Mouse (Mus musculus): Measurements from ENCODE around the gene Mast4. TPM values are rescaled to one million over a fixed set of nuclear protein-coding genes. Genes with fewer than 3 reads are reported as not detected.

The Mast4 gene
- polyA plus RNA-seq, 1 experiment: 10.4 TPM

DNA sequence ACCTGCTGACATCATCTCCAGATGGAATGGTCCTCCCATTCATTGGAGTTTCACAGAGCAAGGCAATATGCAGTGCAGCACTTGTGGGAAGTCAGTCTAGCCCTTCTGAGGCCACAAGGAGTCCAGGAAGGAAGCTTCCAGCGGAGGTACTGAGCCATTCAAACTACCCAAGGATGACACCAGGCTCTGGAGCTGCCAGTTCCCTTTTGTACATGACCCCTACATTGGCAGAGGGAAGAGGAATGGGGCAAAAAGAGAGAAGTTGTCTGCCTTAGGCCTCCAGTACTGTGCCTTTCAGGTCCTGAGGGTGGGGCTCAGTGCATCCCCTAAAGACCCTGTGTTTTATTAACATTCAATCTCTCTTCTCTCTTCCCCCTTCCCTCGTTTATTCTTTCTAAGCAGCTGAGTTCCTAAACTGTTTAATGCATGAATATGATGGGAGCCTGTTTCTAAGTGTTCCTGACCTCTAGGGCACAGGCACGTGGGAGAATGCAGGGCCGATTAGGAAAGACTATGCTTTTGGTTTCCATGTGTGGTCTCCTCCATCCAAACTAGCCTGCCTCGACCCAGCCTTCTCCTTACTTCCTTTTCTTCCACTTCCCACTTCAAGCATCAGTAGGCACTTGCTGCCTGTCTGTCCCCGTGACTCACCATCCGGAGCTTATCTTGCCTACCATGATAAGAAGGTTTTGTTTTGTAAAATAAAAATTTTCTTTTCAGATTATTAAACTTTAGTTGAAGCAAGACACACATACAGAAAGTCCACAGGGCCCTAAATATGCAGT is 639.0 kb downstream of the Mast4 start:
- no peak for DNase-seq
- TF ChIP-seq CTCF (IDR thresholded peaks at IDR 0.05; ENCODE audit: borderline replicate concordance, control insufficient read depth, extremely low read depth, insufficient read depth, low read length, poor library complexity) (no peak), POLR2A (IDR thresholded peaks at IDR 0.05; ENCODE audit: control insufficient read depth, extremely low read depth, insufficient read depth, low read length, poor library complexity) (no peak)
- Histone ChIP-seq H3K27me3 (ENCODE audit: control insufficient read depth, insufficient read depth, low read length) (no peaks in the 10 kb centered on the region), H3K4me1 (replicated peaks; ENCODE audit: control insufficient read depth, insufficient read depth, low read length) (peaks cover 8% of the 10 kb centered on the region), H3K4me3 (ENCODE audit: control insufficient read depth, insufficient read depth, low read length) (no peak overlapping the region), H3K27ac (ENCODE audit: control insufficient read depth, insufficient read depth, low read length) (no peak overlapping the region), H3K36me3 (ENCODE audit: control insufficient read depth, insufficient read depth, low read length) (no peaks in the 10 kb centered on the region)
- WGBS: 39% methylated on average over 7 of the region's 7 CpGs

DNA sequence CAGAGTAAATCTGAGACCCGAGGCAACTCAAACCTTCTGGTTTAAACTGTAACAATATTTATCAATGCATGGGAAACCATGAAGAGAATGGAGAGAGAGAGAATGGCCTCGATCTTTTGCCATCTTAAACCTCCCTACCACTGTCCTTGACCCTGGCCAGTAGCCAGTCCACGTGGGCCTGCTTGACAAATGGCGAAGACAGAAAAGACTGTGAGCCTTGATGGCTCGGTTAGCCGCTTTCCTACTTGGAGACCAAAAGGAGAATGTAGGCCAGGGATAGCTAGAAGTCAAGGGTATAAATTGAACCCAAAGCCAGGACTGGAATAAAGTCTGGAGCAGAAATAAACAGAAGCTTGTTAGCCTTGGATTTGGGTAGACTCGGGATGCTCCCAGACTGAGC is 640.1 kb downstream of the Mast4 start:
- Histone ChIP-seq H3K4me3 (ENCODE audit: control insufficient read depth, insufficient read depth, low read length) (no peak overlapping the region), H3K27me3 (ENCODE audit: control insufficient read depth, insufficient read depth, low read length) (no peaks in the 10 kb centered on the region), H3K36me3 (ENCODE audit: control insufficient read depth, insufficient read depth, low read length) (no peaks in the 10 kb centered on the region), H3K27ac (ENCODE audit: control insufficient read depth, insufficient read depth, low read length) (no peak overlapping the region), H3K4me1 (replicated peaks; ENCODE audit: control insufficient read depth, insufficient read depth, low read length) (peaks cover 6% of the 10 kb centered on the region; the same call in 1 of the 2 replicates)
- DNase-seq: no peak
- TF ChIP-seq CTCF (IDR thresholded peaks at IDR 0.05; ENCODE audit: borderline replicate concordance, control insufficient read depth, extremely low read depth, insufficient read depth, low read length, poor library complexity): no peak
- no peak for TF ChIP-seq POLR2A (IDR thresholded peaks at IDR 0.05; ENCODE audit: control insufficient read depth, extremely low read depth, insufficient read depth, low read length, poor library complexity)
- WGBS: 67% methylated on average over 7 of the region's 7 CpGs

DNA sequence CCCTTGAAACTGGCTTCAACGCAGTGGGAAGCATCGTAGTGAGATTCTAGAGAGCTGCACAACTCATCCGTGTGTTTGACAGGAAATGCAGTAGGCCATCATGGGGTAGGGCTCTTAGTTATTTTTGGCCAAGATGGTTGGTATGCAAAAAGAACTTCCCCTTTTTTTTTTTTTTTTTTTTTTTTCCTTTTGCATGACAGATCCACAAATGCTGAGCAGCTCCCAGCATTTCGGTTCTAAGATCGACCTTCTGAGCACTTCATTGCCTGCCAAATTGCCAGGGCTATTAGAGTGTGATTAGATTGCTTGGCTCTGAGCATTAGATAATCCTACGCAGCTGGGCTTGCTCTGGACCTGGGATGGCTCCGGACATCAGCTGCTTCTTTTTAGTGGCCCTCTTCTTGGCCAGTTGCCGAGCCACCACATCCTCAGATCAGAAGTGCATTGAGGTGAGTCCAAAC is 640.9 kb downstream of the Mast4 start, which contains the start of gene Cd180:
TSS of gene Cd180 (plus strand) at position 218 of the 461 bp plus-strand sequence.
- Histone ChIP-seq H3K4me1 (replicated peaks; ENCODE audit: control insufficient read depth, insufficient read depth, low read length) (peaks cover 3% of the 10 kb centered on the region; the same call in 1 of the 2 replicates), H3K36me3 (ENCODE audit: control insufficient read depth, insufficient read depth, low read length) (no peaks in the 10 kb centered on the region), H3K4me3 (ENCODE audit: control insufficient read depth, insufficient read depth, low read length) (no peak within 1 kb of the TSS), H3K27me3 (ENCODE audit: control insufficient read depth, insufficient read depth, low read length) (no peaks in the 10 kb centered on the region), H3K27ac (ENCODE audit: control insufficient read depth, insufficient read depth, low read length) (peak within 1 kb of the TSS; percentile 38; the same call in 1 of the 2 replicates)
- no peak for TF ChIP-seq CTCF (IDR thresholded peaks at IDR 0.05; ENCODE audit: borderline replicate concordance, control insufficient read depth, extremely low read depth, insufficient read depth, low read length, poor library complexity)
- TF ChIP-seq POLR2A (IDR thresholded peaks at IDR 0.05; ENCODE audit: control insufficient read depth, extremely low read depth, insufficient read depth, low read length, poor library complexity): no peak
- no peak for DNase-seq
- WGBS: 14% methylated on average over 8 of the region's 8 CpGs

DNA sequence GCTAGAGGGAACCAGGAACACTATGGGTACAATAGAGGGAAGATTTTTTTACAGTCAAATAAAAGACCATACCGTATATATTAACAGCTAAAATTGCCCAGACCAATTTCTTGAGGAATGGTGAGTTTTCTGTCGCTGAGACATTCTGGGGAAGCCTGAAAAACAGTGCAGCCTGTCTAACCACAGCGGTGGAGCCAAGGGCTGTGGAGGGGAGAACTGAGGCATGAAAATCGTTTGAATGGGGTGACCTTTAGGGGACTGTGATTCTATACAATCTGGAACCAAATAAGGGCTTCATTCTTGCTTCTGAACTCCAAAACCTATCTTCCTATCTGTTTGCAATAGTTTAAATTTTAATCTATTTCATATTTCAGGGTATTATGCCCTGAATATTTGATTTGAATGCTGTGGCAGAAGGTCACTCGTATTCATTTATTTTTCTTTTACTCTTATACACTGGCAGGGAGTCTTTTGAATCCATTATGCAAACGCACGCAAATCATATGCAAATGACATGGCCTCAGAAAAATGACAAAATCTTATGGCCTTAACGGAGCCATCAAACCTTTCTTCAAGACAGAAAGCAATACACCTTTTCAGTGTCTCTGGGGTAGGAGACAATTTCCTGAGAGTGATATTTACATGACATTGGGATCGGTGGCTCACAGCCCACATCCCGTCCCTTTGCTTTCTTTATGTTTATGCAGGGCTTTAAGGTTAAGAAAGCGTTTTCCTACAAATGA is 642.7 kb downstream of the Mast4 start:
- Histone ChIP-seq H3K4me3 (ENCODE audit: control insufficient read depth, insufficient read depth, low read length) (no peak overlapping the region), H3K27ac (ENCODE audit: control insufficient read depth, insufficient read depth, low read length) (no peak overlapping the region), H3K4me1 (replicated peaks; ENCODE audit: control insufficient read depth, insufficient read depth, low read length) (0 out of 2 replicates have a peak, but pooled peaks cover 3% of the 10 kb centered on the region), H3K36me3 (ENCODE audit: control insufficient read depth, insufficient read depth, low read length) (no peaks in the 10 kb centered on the region), H3K27me3 (ENCODE audit: control insufficient read depth, insufficient read depth, low read length) (no peaks in the 10 kb centered on the region)
- WGBS: 80% methylated on average over 11 of the region's 11 CpGs
- TF ChIP-seq CTCF (IDR thresholded peaks at IDR 0.05; ENCODE audit: borderline replicate concordance, control insufficient read depth, extremely low read depth, insufficient read depth, low read length, poor library complexity): no peak
- no peak for DNase-seq

DNA sequence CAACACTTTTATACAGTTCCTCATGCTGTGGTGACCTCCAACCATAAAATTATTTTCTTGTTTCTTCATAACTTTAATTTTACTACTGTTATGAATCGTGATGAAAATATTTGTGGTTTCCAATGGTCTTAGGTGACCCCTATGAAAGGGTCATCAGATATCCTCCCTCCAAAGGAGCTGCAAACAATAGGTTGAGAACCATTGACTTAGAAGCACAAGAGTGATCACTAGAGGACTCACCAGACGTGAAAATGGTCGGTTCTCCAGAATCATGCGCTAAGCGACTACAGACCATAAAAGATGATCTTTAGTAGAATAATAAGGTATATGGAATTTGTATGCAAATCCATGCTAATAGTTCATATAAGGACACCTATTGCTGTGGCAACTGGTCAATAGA is 644.1 kb downstream of the Mast4 start:
- H3K27ac ChIP-seq (ENCODE audit: control insufficient read depth, insufficient read depth, low read length): no peak overlapping the region
- 80% methylated on average over 5 of the region's 5 CpGs for WGBS
- TF ChIP-seq POLR2A (IDR thresholded peaks at IDR 0.05; ENCODE audit: control insufficient read depth, extremely low read depth, insufficient read depth, low read length, poor library complexity): no peak
- no peak for TF ChIP-seq CTCF (IDR thresholded peaks at IDR 0.05; ENCODE audit: borderline replicate concordance, control insufficient read depth, extremely low read depth, insufficient read depth, low read length, poor library complexity)
- H3K4me3 ChIP-seq (ENCODE audit: control insufficient read depth, insufficient read depth, low read length): no peak overlapping the region
- no peak for DNase-seq
- no peaks in the 10 kb centered on the region for H3K36me3 ChIP-seq (ENCODE audit: control insufficient read depth, insufficient read depth, low read length)
- no peaks in the 10 kb centered on the region for H3K27me3 ChIP-seq (ENCODE audit: control insufficient read depth, insufficient read depth, low read length)
- 0 out of 2 replicates have a peak, but pooled peaks cover 3% of the 10 kb centered on the region for H3K4me1 ChIP-seq (replicated peaks; ENCODE audit: control insufficient read depth, insufficient read depth, low read length)

DNA sequence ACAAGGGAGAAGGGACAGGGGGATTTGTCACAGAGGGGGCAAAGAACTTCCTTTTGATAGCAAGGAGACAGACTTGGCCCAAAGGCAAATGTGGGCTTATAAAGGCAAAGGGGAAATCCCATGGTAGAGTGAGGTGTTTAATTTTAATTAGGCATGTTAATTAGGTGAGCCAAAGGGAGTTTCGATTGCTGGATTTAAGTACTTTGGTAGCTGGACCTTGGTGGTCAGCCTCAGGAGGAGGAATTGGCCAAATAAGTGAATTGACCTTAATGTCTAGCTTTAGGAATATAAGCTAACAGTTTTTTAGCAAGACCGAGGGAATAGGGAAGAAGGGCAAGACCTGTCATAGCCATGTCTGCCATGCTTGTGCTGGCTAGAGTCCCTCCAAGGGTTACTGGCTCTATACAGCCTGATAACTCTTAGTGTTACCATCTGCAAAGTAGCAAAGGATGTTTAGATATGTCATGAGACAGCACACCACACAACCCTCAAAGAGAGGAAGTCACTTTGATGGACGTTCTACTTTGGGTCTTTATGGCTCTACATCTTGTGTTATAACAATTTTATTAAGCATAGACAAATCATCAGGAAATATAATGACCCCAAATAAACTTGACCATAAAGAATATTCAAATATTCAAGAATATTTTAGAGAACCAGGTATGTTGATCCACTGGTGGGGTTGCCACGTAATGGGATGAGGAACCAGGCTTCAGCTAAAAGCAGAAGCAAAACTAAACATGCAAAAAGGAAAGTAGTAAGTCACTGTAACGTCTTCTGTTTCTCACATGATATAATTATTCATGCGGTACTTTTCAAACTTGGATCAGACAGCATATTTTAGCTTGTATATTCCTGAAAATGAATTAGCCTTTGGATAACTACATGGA is 644.9 kb downstream of the Mast4 start:
- TF ChIP-seq CTCF (IDR thresholded peaks at IDR 0.05; ENCODE audit: borderline replicate concordance, control insufficient read depth, extremely low read depth, insufficient read depth, low read length, poor library complexity) (no peak), POLR2A (IDR thresholded peaks at IDR 0.05; ENCODE audit: control insufficient read depth, extremely low read depth, insufficient read depth, low read length, poor library complexity) (no peak)
- no peak for DNase-seq
- no peak overlapping the region for H3K4me3 ChIP-seq (ENCODE audit: control insufficient read depth, insufficient read depth, low read length)
- H3K27ac ChIP-seq (ENCODE audit: control insufficient read depth, insufficient read depth, low read length): no peak overlapping the region
- no peaks in the 10 kb centered on the region for H3K36me3 ChIP-seq (ENCODE audit: control insufficient read depth, insufficient read depth, low read length)
- 32% methylated on average over 6 of the region's 6 CpGs for WGBS
- no peaks in the 10 kb centered on the region for H3K27me3 ChIP-seq (ENCODE audit: control insufficient read depth, insufficient read depth, low read length)
- H3K4me1 ChIP-seq (replicated peaks; ENCODE audit: control insufficient read depth, insufficient read depth, low read length): 0 out of 2 replicates have a peak, but pooled peaks cover 3% of the 10 kb centered on the region

All from thymus, adult 2 months (tissue).